Mouse (Mus musculus) cerebellum, adult 2 months (tissue): ENCODE measurements around the gene Tfr2.

Experiments
- CTCF ChIP-seq: fragments of 200-500 bp; IDR thresholded peaks from 2 replicates; pipeline ENCODE4 v1.5.1; 2011; ENCODE audit warnings: low read depth, mild to moderate bottlenecking, control low read depth, low read length, moderate library complexity, borderline replicate concordance; ENCODE audit not compliant: insufficient read depth
- POLR2A ChIP-seq: fragments of 200-500 bp; IDR thresholded peaks from 2 replicates; pipeline ENCODE4 v1.6.1; 2011; ENCODE audit warnings: low read length, control low read depth, borderline replicate concordance; ENCODE audit not compliant: insufficient read depth

- TF ChIP-seq CTCF = no peak
- no peak for TF ChIP-seq POLR2A
Measured at GRCm38 (mm10) chr5:137523396-137524250, 46.0 kb upstream of the Tfr2 start.
